33 mouse cellular contexts compared by ENCODE assay signal in the genomic region with DNA sequence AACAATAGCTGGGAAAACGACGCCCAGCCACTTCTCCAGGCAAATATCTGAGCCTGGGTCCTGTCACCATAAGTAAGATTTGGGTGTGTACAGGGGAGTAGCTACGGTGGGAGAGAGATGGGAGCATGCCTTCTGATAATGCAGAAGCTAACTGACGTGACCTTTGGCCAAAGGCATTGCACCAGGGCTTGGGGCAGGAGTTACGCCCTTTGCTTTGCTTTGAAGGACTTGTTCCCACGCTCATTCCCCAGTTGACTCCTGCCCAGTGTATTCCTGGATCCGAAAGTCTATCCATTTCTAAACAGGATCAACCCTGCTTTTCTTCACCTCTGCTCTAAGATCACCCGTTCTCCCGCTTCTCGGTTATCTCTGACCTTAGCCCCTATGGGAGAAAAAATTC.
A peak's percentile ranks its signal among the peaks of the same experiment; 100 is the strongest.
DNase-seq lines count a peak whose midpoint lies in the region; ATAC-seq and TF ChIP-seq lines count a peak whose summit lies in the region.
"Had no signal": no experiment of that assay in that cellular context is flagged by ENCODE, and none has a peak within 500 bp of the region (broad histone marks: within the 10 kb centered on the region; RNA-seq: fewer than 3 reads in every experiment).

No protein-coding gene starts in this region.

- peaks cover 30% of the 10 kb centered on the region for H3K4me1 ChIP-seq in heart, embryonic 10.5 days
- peaks cover 7% of the 10 kb centered on the region; the same call in 1 of the 2 replicates for H3K4me1 ChIP-seq in intestine, embryonic 15.5 days (replicated peaks)
- no peaks in the 10 kb centered on the region for H3K4me1 ChIP-seq in intestine, postnatal 0 days (replicated peaks; ENCODE audit: control insufficient read depth, insufficient read depth, low read length)
- 0 out of 2 replicates have a peak, but pooled peaks cover 7% of the 10 kb centered on the region for H3K4me1 ChIP-seq in intestine, embryonic 16.5 days (ENCODE audit: control insufficient read depth, insufficient read depth, low read length)
- H3K4me1 ChIP-seq: midbrain, embryonic 15.5 days; stomach, embryonic 15.5 days had no signal

- no peak for DNase-seq in heart, embryonic 10.5 days (ENCODE audit: low spot score)
- DNase-seq in heart, adult 18-20 months = no peak
- peak; percentile 33 for DNase-seq in R1 (ENCODE audit: low read depth, low spot score)
- no peak for DNase-seq in kidney, postnatal 4 days
- DNase-seq: adrenal gland, adult 8-10 months; cerebellum, adult 11-12 months; cerebellum, adult 9-11 months; gastrocnemius, adult 2 months; gastrocnemius, postnatal 36 days; heart, postnatal 36 days; kidney, adult 11 months; kidney, postnatal 25 days; retina, postnatal 1 day; right cerebral cortex, postnatal 14 days; thymus, adult 18-20 months; thymus, postnatal 25 days had no signal

- no peaks in the 10 kb centered on the region for H3K27me3 ChIP-seq in heart, embryonic 10.5 days (ENCODE audit: insufficient read depth, poor library complexity, severe bottlenecking)
- H3K27me3 ChIP-seq in intestine, embryonic 15.5 days (replicated peaks) = no peaks in the 10 kb centered on the region
- no peaks in the 10 kb centered on the region for H3K27me3 ChIP-seq in intestine, postnatal 0 days (replicated peaks; ENCODE audit: control insufficient read depth, insufficient read depth, low read length)
- no peaks in the 10 kb centered on the region for H3K27me3 ChIP-seq in intestine, embryonic 16.5 days (replicated peaks; ENCODE audit: control insufficient read depth, insufficient read depth, low read length)
- H3K27me3 ChIP-seq: embryonic facial prominence, embryonic 13.5 days; hindbrain, embryonic 12.5 days; limb, embryonic 12.5 days; lung, embryonic 15.5 days; midbrain, embryonic 15.5 days; neural tube, embryonic 15.5 days; Patski; stomach, embryonic 15.5 days had no signal

- H3K27ac ChIP-seq in heart, embryonic 10.5 days = 0 out of 2 replicates have a peak overlapping the region, but pooled peaks have one; percentile 6
- H3K27ac ChIP-seq in intestine, embryonic 15.5 days = no peak overlapping the region
- H3K27ac ChIP-seq in intestine, postnatal 0 days (ENCODE audit: low read depth, low read length) = no peak overlapping the region
- no peak overlapping the region for H3K27ac ChIP-seq in intestine, embryonic 16.5 days (ENCODE audit: low read length)
- H3K27ac ChIP-seq: embryonic facial prominence, embryonic 13.5 days; gastrocnemius, adult 2 months; hindbrain, embryonic 12.5 days; hindbrain, postnatal 0 days; layer of hippocampus, adult 2 months; left cerebral cortex, adult 2 months; limb, embryonic 12.5 days; liver, embryonic 14.5 days; lung, embryonic 15.5 days; midbrain, embryonic 10.5 days; midbrain, embryonic 15.5 days; neural tube, embryonic 15.5 days; stomach, embryonic 15.5 days had no signal

- H3K36me3 ChIP-seq in heart, embryonic 10.5 days = no peaks in the 10 kb centered on the region
- no peaks in the 10 kb centered on the region for H3K36me3 ChIP-seq in intestine, embryonic 15.5 days
- no peaks in the 10 kb centered on the region for H3K36me3 ChIP-seq in intestine, postnatal 0 days (ENCODE audit: control insufficient read depth, insufficient read depth)
- H3K36me3 ChIP-seq in intestine, embryonic 16.5 days (ENCODE audit: control insufficient read depth, insufficient read depth, low read length) = no peaks in the 10 kb centered on the region
- H3K36me3 ChIP-seq: embryonic facial prominence, embryonic 13.5 days; hindbrain, embryonic 12.5 days; limb, embryonic 12.5 days; lung, embryonic 15.5 days; midbrain, embryonic 10.5 days; midbrain, embryonic 15.5 days; neural tube, embryonic 15.5 days; stomach, embryonic 15.5 days had no signal

- no peak overlapping the region for H3K4me3 ChIP-seq in heart, embryonic 10.5 days
- H3K4me3 ChIP-seq in intestine, embryonic 15.5 days (replicated peaks) = no peak overlapping the region
- H3K4me3 ChIP-seq in intestine, postnatal 0 days (ENCODE audit: low read depth, low read length) = no peak overlapping the region
- H3K4me3 ChIP-seq in intestine, embryonic 16.5 days (ENCODE audit: low read length) = no peak overlapping the region
- H3K4me3 ChIP-seq: embryonic facial prominence, embryonic 13.5 days; gastrocnemius, adult 2 months; hindbrain, embryonic 12.5 days; layer of hippocampus, adult 2 months; left cerebral cortex, adult 2 months; limb, embryonic 12.5 days; lung, embryonic 15.5 days; midbrain, embryonic 10.5 days; midbrain, embryonic 15.5 days; neural tube, embryonic 15.5 days; stomach, embryonic 15.5 days had no signal

- no peak overlapping the region for H3K9ac ChIP-seq in intestine, embryonic 15.5 days
- no peak overlapping the region for H3K9ac ChIP-seq in intestine, postnatal 0 days (ENCODE audit: low read depth, low read length)
- no peak overlapping the region for H3K9ac ChIP-seq in intestine, embryonic 16.5 days (ENCODE audit: low read depth, low read length)
- H3K9ac ChIP-seq: embryonic facial prominence, embryonic 13.5 days; hindbrain, embryonic 12.5 days; limb, embryonic 12.5 days; liver, embryonic 14.5 days; lung, embryonic 15.5 days; midbrain, embryonic 15.5 days; neural tube, embryonic 15.5 days; stomach, embryonic 15.5 days had no signal

- ATAC-seq in intestine, embryonic 15.5 days = peak; percentile 52; the same call in 1 of the 2 replicates
- no peak; the same call in 1 of the 2 replicates for ATAC-seq in intestine, postnatal 0 days
- peak; percentile 65 for ATAC-seq in intestine, embryonic 16.5 days
- ATAC-seq: forebrain, embryonic 16.5 days; hindbrain, postnatal 0 days; midbrain, embryonic 15.5 days; Patski had no signal

- no peaks in the 10 kb centered on the region for H3K9me3 ChIP-seq in heart, embryonic 10.5 days
- no peaks in the 10 kb centered on the region for H3K9me3 ChIP-seq in intestine, embryonic 15.5 days
- H3K9me3 ChIP-seq in intestine, postnatal 0 days (ENCODE audit: control insufficient read depth) = no peaks in the 10 kb centered on the region
- no peaks in the 10 kb centered on the region for H3K9me3 ChIP-seq in intestine, embryonic 16.5 days (ENCODE audit: control insufficient read depth, low read length)
- H3K9me3 ChIP-seq: embryonic facial prominence, embryonic 13.5 days; hindbrain, embryonic 12.5 days; limb, embryonic 12.5 days; lung, embryonic 15.5 days; midbrain, embryonic 10.5 days; midbrain, embryonic 15.5 days; neural tube, embryonic 15.5 days; stomach, embryonic 15.5 days had no signal

- H3K4me2 ChIP-seq in intestine, embryonic 15.5 days (replicated peaks) = no peak overlapping the region
- H3K4me2 ChIP-seq in intestine, postnatal 0 days (replicated peaks; ENCODE audit: low read depth) = no peak overlapping the region
- no peak overlapping the region for H3K4me2 ChIP-seq in intestine, embryonic 16.5 days (ENCODE audit: low read depth, low read length)
- H3K4me2 ChIP-seq: embryonic facial prominence, embryonic 13.5 days; hindbrain, embryonic 12.5 days; limb, embryonic 12.5 days; lung, embryonic 15.5 days; midbrain, embryonic 15.5 days; neural tube, embryonic 15.5 days; stomach, embryonic 15.5 days had no signal

- no peak for TF ChIP-seq CTCF in intestine, postnatal 0 days (IDR thresholded peaks at IDR 0.05; ENCODE audit: low read depth)

- 51% methylated on average over 10 of the region's 10 CpGs for WGBS in heart, embryonic 10.5 days
- WGBS in intestine, embryonic 15.5 days = 68% methylated on average over 10 of the region's 10 CpGs
- 45% methylated on average over 10 of the region's 10 CpGs for WGBS in intestine, postnatal 0 days
- WGBS in intestine, embryonic 16.5 days = 64% methylated on average over 10 of the region's 10 CpGs
